Mouse (Mus musculus) limb, embryonic 13.5 days (tissue): ENCODE results near the gene Nfyc. TPM values are rescaled to one million over a fixed set of nuclear protein-coding genes. Genes with fewer than 3 reads are reported as not detected.

ENCODE experiments used
- ATAC-seq: fragments of 200-750 bp; cut with Nextera tagmentation; 2 replicates; pipeline ENCODE4 v1.8.0; 2017; ENCODE audit warnings: low read depth, moderate number of reproducible peaks, moderate TSS enrichment; ENCODE audit not compliant: low FRiP score
- H3K27ac ChIP-seq: fragments of 300-500 bp; sonication (generic); 2 replicates; pipeline ENCODE4 v1.5.1; 2015; ENCODE audit warnings: inconsistent platforms, mild to moderate bottlenecking, moderate library complexity
- H3K27me3 ChIP-seq: fragments of 300-500 bp; sonication (generic); 2 replicates; pipeline ENCODE4 v1.6.1; 2015; ENCODE audit warnings: mild to moderate bottlenecking, inconsistent platforms
- H3K36me3 ChIP-seq: fragments of 300-500 bp; sonication (generic); 2 replicates; pipeline ENCODE4 v1.6.1; 2015; ENCODE audit warnings: inconsistent platforms, mild to moderate bottlenecking, moderate library complexity
- H3K4me1 ChIP-seq: fragments of 300-500 bp; sonication (generic); 2 replicates; pipeline ENCODE4 v1.6.1; 2015; ENCODE audit warnings: inconsistent platforms
- H3K4me2 ChIP-seq: fragments of 300-500 bp; sonication (generic); replicated peaks from 2 replicates; pipeline ENCODE4 v1.6.1; 2015; ENCODE audit warnings: inconsistent platforms, mild to moderate bottlenecking, moderate library complexity
- H3K4me3 ChIP-seq: fragments of 300-500 bp; sonication (generic); 2 replicates; pipeline ENCODE4 v1.5.1; 2015; ENCODE audit warnings: moderate library complexity, mild to moderate bottlenecking, inconsistent platforms
- H3K9ac ChIP-seq: fragments of 300-500 bp; sonication (generic); 2 replicates; pipeline ENCODE4 v1.6.1; 2015; ENCODE audit warnings: mild to moderate bottlenecking, inconsistent platforms
- H3K9me3 ChIP-seq: fragments of 300-500 bp; sonication (generic); 2 replicates; pipeline ENCODE4 v1.6.1; 2016; ENCODE audit warnings: inconsistent platforms
- WGBS: fragments of 180-500 bp; shearing (Covaris S2); methylation state at CpG from one replicate; pipeline ENCODE4 v1.1.7; 2015; 5-methylcytosine and 5-hydroxymethylcytosine counted together
- polyA plus RNA-seq: library from polyadenylated mRNA; unstranded; fragments of >200 nt; fragmentation: Nextera tagmentation; extraction: Ambion mirVana; gene quantifications from 2 replicates; pipeline ENCODE4 v1.2.1, GENCODE M21; 2015

Gene Nfyc
- polyA plus RNA-seq, 1 experiment from 2014 or later, result 109 TPM

GRCm38 (mm10) chr4:120747243-120747792 is 84.1 kb downstream of the Nfyc start:
- H3K27me3 ChIP-seq, result peaks cover 85% of the 10 kb centered on the region
- H3K9me3 ChIP-seq, result no peaks in the 10 kb centered on the region
- no peak overlapping the region for H3K27ac ChIP-seq
- peak overlapping the region; percentile 100 for H3K4me2 ChIP-seq
- no peaks in the 10 kb centered on the region for H3K36me3 ChIP-seq
- H3K4me3 ChIP-seq, result peak overlapping the region; percentile 70
- H3K9ac ChIP-seq, result peak overlapping the region; percentile 64
- ATAC-seq, result 0 out of 2 replicates have a peak, but pooled peaks have one; percentile 25
- H3K4me1 ChIP-seq, result peaks cover 17% of the 10 kb centered on the region
- under 1% methylated on average over 52 of the region's 75 CpGs for WGBS

DNA sequence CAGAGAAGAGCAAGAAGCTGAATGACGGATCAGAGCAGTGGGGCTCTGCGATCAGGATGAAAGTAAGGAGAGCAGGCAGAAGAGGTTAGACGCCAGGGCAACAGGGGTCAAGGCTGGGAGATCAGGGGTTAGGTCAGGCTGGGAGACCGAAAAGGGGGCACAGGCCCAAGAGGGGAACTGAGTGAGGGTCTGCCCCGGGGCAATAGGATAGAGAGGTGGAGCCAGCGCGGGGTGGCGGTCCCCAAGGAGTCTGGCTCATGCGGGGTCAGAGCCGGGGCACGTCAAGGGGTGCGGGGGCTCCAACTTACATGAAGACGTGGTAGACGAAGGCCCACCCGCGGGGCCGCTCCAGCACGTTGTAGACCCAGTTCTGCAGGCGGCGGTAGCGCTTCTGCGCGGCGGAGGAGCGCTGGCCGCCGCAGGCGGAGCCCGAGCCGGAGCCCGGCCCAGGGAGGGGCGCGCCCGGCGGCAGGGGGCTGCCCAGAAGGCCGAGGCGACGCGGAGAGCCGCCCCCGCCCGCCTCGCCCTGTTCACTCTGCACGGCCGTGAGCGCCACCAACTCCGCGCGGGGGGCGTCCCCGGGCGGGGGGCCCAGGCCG is 84.7 kb downstream of the Nfyc start:
- H3K36me3 ChIP-seq, result no peaks in the 10 kb centered on the region
- peak overlapping the region; percentile 64 for H3K9ac ChIP-seq
- WGBS, result 4% methylated on average over 33 of the region's 53 CpGs
- H3K27ac ChIP-seq, result no peak overlapping the region
- peak overlapping the region; percentile 100 for H3K4me2 ChIP-seq
- H3K27me3 ChIP-seq, result peaks cover 78% of the 10 kb centered on the region
- H3K4me3 ChIP-seq, result peak overlapping the region; percentile 70
- no peaks in the 10 kb centered on the region for H3K9me3 ChIP-seq
- peaks cover 17% of the 10 kb centered on the region for H3K4me1 ChIP-seq
- ATAC-seq, result peak; percentile 62; the same call in 1 of the 2 replicates

- no peak for ATAC-seq
- H3K4me1 ChIP-seq, result peaks cover 17% of the 10 kb centered on the region
- peaks cover 71% of the 10 kb centered on the region for H3K27me3 ChIP-seq
- H3K4me3 ChIP-seq, result peak overlapping the region; percentile 70
- peak overlapping the region; percentile 100 for H3K4me2 ChIP-seq
- no peak overlapping the region for H3K27ac ChIP-seq
- 33% methylated on average over 10 of the region's 10 CpGs for WGBS
- H3K9ac ChIP-seq, result peak overlapping the region; percentile 64; the same call in 1 of the 2 replicates
- H3K9me3 ChIP-seq, result no peaks in the 10 kb centered on the region
- H3K36me3 ChIP-seq, result no peaks in the 10 kb centered on the region
Observed at GRCm38 (mm10) chr4:120745731-120746551, 85.4 kb downstream of the Nfyc start.

DNA sequence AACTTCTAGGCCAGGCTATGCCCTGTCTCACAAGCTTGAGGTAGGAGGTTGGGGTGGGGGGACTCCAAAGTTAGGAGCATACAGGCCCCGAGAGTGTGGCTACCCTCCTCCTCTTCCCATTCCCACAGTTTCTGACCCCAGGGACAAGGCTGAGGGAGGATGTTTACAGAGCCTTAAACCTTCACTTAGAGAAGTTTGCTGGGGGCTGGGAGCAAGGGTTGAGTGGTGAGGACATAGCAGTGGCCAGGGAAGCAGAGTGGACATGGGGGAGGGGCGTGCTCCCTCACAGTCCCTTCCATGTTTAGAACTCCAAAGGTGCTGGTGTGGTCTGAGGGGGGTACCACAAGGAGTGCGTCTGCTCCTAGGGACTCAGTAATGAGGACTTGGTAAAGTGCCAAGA is 87.7 kb downstream of the Nfyc start:
- Histone ChIP-seq H3K36me3 (no peaks in the 10 kb centered on the region), H3K9ac (no peak overlapping the region), H3K9me3 (no peaks in the 10 kb centered on the region), H3K4me3 (no peak overlapping the region), H3K27me3 (peaks cover 48% of the 10 kb centered on the region), H3K4me1 (peaks cover 16% of the 10 kb centered on the region), H3K27ac (no peak overlapping the region), H3K4me2 (no peak overlapping the region)
- 60% methylated on average over 3 of the region's 3 CpGs for WGBS
- ATAC-seq, result no peak

DNA sequence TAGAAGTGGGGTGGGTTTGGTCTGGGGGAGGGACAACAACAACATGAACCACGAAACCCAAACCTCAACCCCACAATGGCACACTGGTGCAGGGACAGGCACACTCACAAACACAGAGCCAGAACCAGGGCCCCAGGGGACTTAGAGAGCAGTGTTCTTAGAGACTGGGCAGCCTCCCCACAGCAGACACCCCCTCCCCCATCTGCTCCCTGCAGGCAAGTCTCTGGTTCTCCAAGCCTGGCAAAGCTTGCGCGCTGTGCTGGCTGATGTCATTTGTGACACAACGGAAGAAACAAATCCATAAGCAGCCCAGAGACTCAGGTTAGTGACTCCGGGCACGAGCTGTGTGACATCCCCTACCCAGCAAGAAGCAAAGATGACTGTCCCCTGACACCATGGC is 90.1 kb downstream of the Nfyc start:
- Histone ChIP-seq H3K27me3 (peaks cover 38% of the 10 kb centered on the region), H3K4me3 (no peak overlapping the region), H3K36me3 (no peaks in the 10 kb centered on the region), H3K9ac (no peak overlapping the region), H3K4me2 (no peak overlapping the region), H3K4me1 (no peaks in the 10 kb centered on the region), H3K27ac (no peak overlapping the region), H3K9me3 (no peaks in the 10 kb centered on the region)
- ATAC-seq, result peak; percentile 38; the same call in 1 of the 2 replicates
- WGBS, result 79% methylated on average over 6 of the region's 6 CpGs

DNA sequence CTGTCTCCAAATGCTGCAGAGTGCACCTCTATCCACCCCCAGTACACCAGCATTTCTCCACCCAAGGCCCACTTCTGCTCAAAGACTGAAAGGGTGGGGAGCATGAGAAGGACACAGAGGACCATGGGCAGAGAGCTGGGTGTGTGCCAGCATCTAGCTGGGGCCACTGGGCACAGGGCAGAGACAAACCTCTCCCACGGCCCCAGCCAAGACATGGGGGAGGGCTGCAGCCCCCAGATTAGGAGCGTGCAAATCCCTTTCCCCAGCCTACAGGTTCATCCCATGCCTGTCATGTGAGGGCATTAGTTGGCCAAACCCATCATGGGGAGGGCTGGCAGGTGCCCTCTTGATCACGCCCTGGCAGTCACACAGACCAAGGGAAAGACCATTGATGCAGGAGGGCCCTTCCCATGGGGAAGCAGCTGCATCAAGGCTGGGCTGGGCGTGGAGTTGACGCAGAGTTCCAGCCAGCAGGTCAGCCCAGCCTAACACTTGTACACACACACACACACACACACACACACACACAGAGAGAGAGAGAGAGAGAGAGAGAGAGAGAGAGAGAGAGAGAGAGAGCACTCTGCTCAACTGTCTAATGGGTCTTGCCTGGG is 97.3 kb downstream of the Nfyc start:
- Histone ChIP-seq H3K27me3 (peaks cover 31% of the 10 kb centered on the region), H3K4me2 (no peak overlapping the region), H3K9ac (no peak overlapping the region), H3K27ac (no peak overlapping the region), H3K4me3 (no peak overlapping the region), H3K9me3 (no peaks in the 10 kb centered on the region), H3K36me3 (no peaks in the 10 kb centered on the region), H3K4me1 (peaks cover 20% of the 10 kb centered on the region)
- no peak for ATAC-seq
- 90% methylated on average over 5 of the region's 5 CpGs for WGBS

DNA sequence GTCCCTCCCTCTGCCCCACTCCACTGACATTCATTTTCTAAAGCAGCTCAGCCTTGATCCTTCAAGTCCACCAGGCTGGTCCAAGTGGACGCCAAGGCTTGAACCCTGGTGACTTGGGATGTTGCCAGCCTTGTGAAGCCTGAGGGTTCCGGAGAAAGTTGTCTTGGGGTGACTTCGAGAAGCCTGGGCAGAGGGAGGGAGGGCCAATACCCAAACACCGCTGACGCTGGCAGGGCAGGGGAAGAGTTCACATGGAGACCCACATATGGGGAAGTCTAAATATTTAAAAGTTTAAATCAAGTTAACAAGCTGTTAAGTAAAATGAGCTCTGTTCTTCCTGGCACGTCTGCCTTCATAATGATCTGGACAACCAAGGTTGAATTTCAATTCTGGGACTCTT is 98.6 kb downstream of the Nfyc start:
- ATAC-seq, result no peak

DNA sequence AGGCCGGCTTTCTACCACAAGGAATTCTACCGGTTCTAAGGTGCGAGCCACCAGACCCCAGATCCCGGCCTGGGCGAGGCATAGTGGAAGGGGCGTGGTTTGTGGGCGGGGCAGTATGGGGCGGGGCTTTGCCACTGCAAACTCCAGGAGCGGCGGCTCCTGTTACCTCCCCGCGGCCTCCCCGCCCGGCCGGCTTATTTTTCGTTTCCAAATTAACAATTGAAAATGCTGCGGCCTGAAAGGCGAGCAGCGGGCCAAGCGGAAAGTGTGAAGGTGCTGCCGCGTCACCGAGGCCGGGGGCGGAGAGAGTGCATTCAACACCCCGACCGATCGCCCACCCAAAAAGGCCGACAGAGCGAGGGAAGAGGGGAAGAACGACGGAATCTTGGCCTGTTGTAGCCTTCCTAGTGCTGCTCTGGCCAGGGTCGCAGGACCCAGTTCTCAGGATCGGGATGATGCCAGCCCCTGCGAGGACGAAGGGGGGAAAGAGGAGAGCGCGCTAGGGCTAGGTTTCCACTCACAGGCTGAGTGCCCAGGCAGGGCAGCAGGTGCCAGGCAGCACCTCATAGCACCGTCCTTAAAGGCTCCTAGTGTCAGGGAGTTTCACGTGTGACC is 100.2 kb downstream of the Nfyc start:
- Histone ChIP-seq H3K36me3 (no peaks in the 10 kb centered on the region), H3K9me3 (no peaks in the 10 kb centered on the region), H3K27me3 (peaks cover 18% of the 10 kb centered on the region), H3K27ac (no peak overlapping the region), H3K9ac (peak overlapping the region; percentile 66), H3K4me2 (peak overlapping the region; percentile 91), H3K4me1 (peaks cover 20% of the 10 kb centered on the region), H3K4me3 (peak overlapping the region; percentile 54)
- peak; percentile 91 for ATAC-seq
- under 1% methylated on average over 40 of the region's 40 CpGs for WGBS

More for the DNA sequence above, 98.6 kb downstream of the Nfyc start:
- H3K27ac ChIP-seq, result no peak overlapping the region
- peaks cover 20% of the 10 kb centered on the region for H3K4me1 ChIP-seq
- no peaks in the 10 kb centered on the region for H3K36me3 ChIP-seq
- H3K4me3 ChIP-seq, result no peak overlapping the region
- H3K9ac ChIP-seq, result no peak overlapping the region
- no peaks in the 10 kb centered on the region for H3K9me3 ChIP-seq
- no peak overlapping the region for H3K4me2 ChIP-seq
- peaks cover 27% of the 10 kb centered on the region for H3K27me3 ChIP-seq
- 69% methylated on average over 6 of the region's 6 CpGs for WGBS

GRCm38 (mm10) chr4:120730574-120730973 is 100.8 kb downstream of the Nfyc start:
- Histone ChIP-seq H3K9me3 (no peaks in the 10 kb centered on the region), H3K4me1 (peaks cover 20% of the 10 kb centered on the region), H3K36me3 (no peaks in the 10 kb centered on the region), H3K27ac (no peak overlapping the region), H3K4me3 (peak overlapping the region; percentile 54), H3K4me2 (peak overlapping the region; percentile 91), H3K27me3 (peaks cover 18% of the 10 kb centered on the region), H3K9ac (peak overlapping the region; percentile 66; the same call in 1 of the 2 replicates)
- ATAC-seq, result peak; percentile 26; the same call in 1 of the 2 replicates
- WGBS, result 27% methylated on average over 6 of the region's 6 CpGs

DNA sequence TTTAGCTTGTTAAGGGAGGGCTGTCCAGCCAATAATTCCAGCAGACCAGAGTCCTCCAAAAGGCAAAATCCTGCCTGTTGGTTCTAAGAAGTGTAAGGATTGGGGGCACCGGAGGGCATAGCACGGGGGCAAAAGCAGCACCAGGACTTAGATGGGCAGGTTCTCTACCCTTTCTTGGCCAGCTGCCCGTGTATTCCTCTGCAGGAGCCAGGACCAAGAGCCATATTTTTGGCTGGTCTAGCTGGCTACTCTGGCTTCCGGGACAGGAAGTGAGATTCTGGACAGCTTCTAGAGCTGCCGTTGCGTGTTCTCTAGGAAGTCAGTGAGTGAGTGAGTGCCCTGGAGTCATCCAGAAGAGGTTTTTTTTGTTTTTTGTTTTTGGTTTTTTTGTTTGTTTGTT is 101.2 kb downstream of the Nfyc start:
- WGBS, result 58% methylated on average over 6 of the region's 6 CpGs
- peaks cover 18% of the 10 kb centered on the region for H3K27me3 ChIP-seq

GRCm38 (mm10) chr4:120729441-120729840 is 101.9 kb downstream of the Nfyc start:
- Histone ChIP-seq H3K4me3 (no peak overlapping the region), H3K9ac (no peak overlapping the region), H3K9me3 (no peaks in the 10 kb centered on the region), H3K4me1 (peaks cover 20% of the 10 kb centered on the region), H3K4me2 (no peak overlapping the region), H3K27ac (no peak overlapping the region), H3K36me3 (no peaks in the 10 kb centered on the region), H3K27me3 (peaks cover 18% of the 10 kb centered on the region)
- 44% methylated on average over 6 of the region's 6 CpGs for WGBS
- ATAC-seq, result no peak

More for the DNA sequence above, 101.2 kb downstream of the Nfyc start:
- Histone ChIP-seq H3K4me2 (no peak overlapping the region), H3K36me3 (no peaks in the 10 kb centered on the region), H3K4me1 (peaks cover 20% of the 10 kb centered on the region), H3K27ac (no peak overlapping the region), H3K9ac (no peak overlapping the region), H3K9me3 (no peaks in the 10 kb centered on the region), H3K4me3 (no peak overlapping the region)
- no peak for ATAC-seq
